Mouse (Mus musculus) G1E (cell line): Measurements from ENCODE around the gene Tagap1.
"Not testable (repeated sequence)": the region's sequence is repeated elsewhere in the genome, so short reads cannot be mapped to it uniquely, and the experiment has no call there.

Experiments
- CTCF ChIP-seq: IDR thresholded peaks from 2 replicates; pipeline ENCODE4 v1.5.1; 2012; ENCODE audit warnings: low read depth, low read length, inconsistent platforms, mixed read lengths
- POLR2AphosphoS5 ChIP-seq: IDR thresholded peaks from 2 replicates; pipeline ENCODE4 v1.6.1; 2012; ENCODE audit warnings: low read depth, low read length, inconsistent platforms; ENCODE audit not compliant: insufficient replicate concordance

GRCm38 (mm10) chr17:6972836-6973396, 12.0 kb upstream of the Tagap1 start:
- TF ChIP-seq CTCF, POLR2AphosphoS5: not testable (repeated sequence)
